Mouse (Mus musculus) embryonic facial prominence, embryonic 15.5 days (tissue): Measurements from ENCODE around the gene Olfr102. TPM values are rescaled to one million over a fixed set of nuclear protein-coding genes. Genes with fewer than 3 reads are reported as not detected.
A peak's percentile ranks its signal among the peaks of the same experiment; 100 is the strongest.

Source experiments
- ATAC-seq: fragments of 200-750 bp; cut with Nextera tagmentation; 2 replicates; pipeline ENCODE4 v1.8.0; 2017; ENCODE audit warnings: low read depth, moderate TSS enrichment; ENCODE audit not compliant: insufficient number of reproducible peaks, low FRiP score, low TSS enrichment
- H3K27ac ChIP-seq: fragments of 300-500 bp; sonication (generic); replicated peaks from 2 replicates; pipeline ENCODE4 v1.5.1; 2015; ENCODE audit warnings: mild to moderate bottlenecking, inconsistent platforms
- H3K27me3 ChIP-seq: fragments of 300-500 bp; sonication (generic); 2 replicates; pipeline ENCODE4 v1.6.1; 2015; ENCODE audit warnings: inconsistent platforms
- H3K36me3 ChIP-seq: fragments of 300-500 bp; sonication (generic); 2 replicates; pipeline ENCODE4 v1.6.1; 2015; ENCODE audit warnings: mild to moderate bottlenecking, inconsistent platforms
- H3K4me1 ChIP-seq: fragments of 300-500 bp; sonication (generic); 2 replicates; pipeline ENCODE4 v1.6.1; 2015; ENCODE audit warnings: inconsistent platforms
- H3K4me2 ChIP-seq: fragments of 300-500 bp; sonication (generic); replicated peaks from 2 replicates; pipeline ENCODE4 v1.6.1; 2015; ENCODE audit warnings: mild to moderate bottlenecking, inconsistent platforms
- H3K4me3 ChIP-seq: fragments of 300-500 bp; sonication (generic); replicated peaks from 2 replicates; pipeline ENCODE4 v1.5.1; 2015; ENCODE audit warnings: mild to moderate bottlenecking, inconsistent platforms
- H3K9ac ChIP-seq: fragments of 300-500 bp; sonication (generic); 2 replicates; pipeline ENCODE4 v1.6.1; 2015; ENCODE audit warnings: inconsistent platforms
- H3K9me3 ChIP-seq: fragments of 300-500 bp; sonication (generic); replicated peaks from 2 replicates; pipeline ENCODE4 v1.6.1; 2016; ENCODE audit warnings: inconsistent platforms
- WGBS: fragments of 180-500 bp; shearing (Covaris S2); methylation state at CpG from one replicate; pipeline ENCODE4 v1.1.7; 2015; 5-methylcytosine and 5-hydroxymethylcytosine counted together
- polyA plus RNA-seq: library from polyadenylated mRNA; unstranded; fragments of >200 nt; fragmentation: Nextera tagmentation; extraction: Ambion mirVana; gene quantifications from 2 replicates; pipeline ENCODE4 v1.2.1, GENCODE M21; 2015

The Olfr102 gene
- polyA plus RNA-seq: 0.15 and 0.21 TPM in 2 replicates

DNA sequence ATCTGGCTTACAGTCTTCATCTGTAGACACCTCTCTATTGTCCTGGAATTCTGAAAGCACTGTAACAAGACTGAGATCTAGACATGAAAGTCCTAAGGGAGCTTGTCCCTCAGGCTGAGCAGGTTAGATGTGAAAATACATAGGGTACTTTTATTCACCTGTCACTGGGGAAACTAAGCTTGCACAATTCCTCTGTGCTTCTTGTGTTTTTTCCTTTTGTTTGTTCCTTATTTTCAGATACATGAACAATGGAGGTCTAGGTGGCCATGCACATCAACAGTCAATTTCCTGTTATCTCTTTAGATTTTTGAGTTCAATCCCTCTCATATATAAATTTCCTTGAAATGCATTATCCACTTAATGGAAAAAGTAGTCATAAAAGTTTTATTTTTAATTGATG is at the start of gene Olfr102:
Gene Olfr102, minus strand, starts transcription at position 101 of the 400 bp plus-strand sequence.
- Histone ChIP-seq H3K36me3 (no peaks in the 10 kb centered on the region), H3K9me3 (no peaks in the 10 kb centered on the region), H3K9ac (no peak within 1 kb of the TSS), H3K4me3 (no peak within 1 kb of the TSS), H3K4me2 (no peak within 1 kb of the TSS), H3K4me1 (no peaks in the 10 kb centered on the region), H3K27me3 (no peaks in the 10 kb centered on the region), H3K27ac (no peak within 1 kb of the TSS)
- ATAC-seq: no peak

DNA sequence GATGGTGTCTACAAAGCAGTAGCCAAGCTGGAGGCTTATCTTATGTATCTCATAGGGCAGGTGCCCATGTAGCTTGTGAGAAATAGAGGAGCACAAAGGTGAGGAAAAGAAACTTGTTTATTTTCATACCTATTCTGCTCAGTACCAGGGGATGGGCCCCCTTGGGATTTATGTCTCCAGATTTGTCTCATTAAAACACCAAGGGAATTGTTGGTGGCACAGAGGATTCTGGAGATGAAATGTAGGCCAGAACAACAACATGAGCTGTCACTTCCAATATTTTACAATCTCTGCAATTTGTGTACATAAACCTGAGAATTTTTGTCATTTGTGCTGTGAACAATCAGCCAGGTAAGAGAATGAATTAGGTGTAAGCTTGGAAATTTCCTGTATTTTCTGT is 42.4 kb upstream of the Olfr102 start, which contains the start of gene Olfr104-ps:
Gene Olfr104-ps, plus strand, starts transcription at position 301 of the 400 bp plus-strand sequence.
- Histone ChIP-seq H3K27ac (no peak within 1 kb of the TSS), H3K4me3 (no peak within 1 kb of the TSS), H3K27me3 (no peaks in the 10 kb centered on the region), H3K4me2 (no peak within 1 kb of the TSS), H3K4me1 (no peaks in the 10 kb centered on the region), H3K36me3 (no peaks in the 10 kb centered on the region), H3K9ac (no peak within 1 kb of the TSS), H3K9me3 (no peaks in the 10 kb centered on the region)
- no peak for ATAC-seq

DNA sequence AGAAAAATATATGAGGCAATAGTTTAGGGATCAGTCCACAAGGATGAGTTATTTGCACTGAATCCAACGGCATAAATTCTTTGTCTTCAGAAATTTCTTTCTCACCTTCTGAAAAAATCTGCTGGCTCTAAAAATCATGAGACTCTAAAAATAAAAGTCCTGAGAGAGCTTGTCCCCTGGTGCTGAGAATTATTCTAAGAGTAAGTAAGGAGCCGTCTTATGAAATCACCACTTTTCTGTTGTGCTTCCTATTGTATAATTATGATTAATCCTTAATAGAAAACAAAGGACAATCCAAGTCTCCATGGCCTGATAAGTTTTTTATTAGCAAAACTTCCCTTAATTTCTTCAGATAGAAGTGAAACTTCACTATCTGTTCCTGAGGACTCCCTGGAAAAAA is 22.7 kb upstream of the Olfr102 start, which contains the start of gene Olfr103:
Gene Olfr103, minus strand, starts transcription at position 101 of the 400 bp plus-strand sequence.
- no peaks in the 10 kb centered on the region for H3K4me1 ChIP-seq
- no peak for ATAC-seq
- no peak within 1 kb of the TSS for H3K27ac ChIP-seq
- H3K4me3 ChIP-seq: no peak within 1 kb of the TSS
- H3K9me3 ChIP-seq: no peaks in the 10 kb centered on the region
- no peaks in the 10 kb centered on the region for H3K27me3 ChIP-seq
- no peak within 1 kb of the TSS for H3K9ac ChIP-seq
- H3K36me3 ChIP-seq: no peaks in the 10 kb centered on the region
- no peak within 1 kb of the TSS for H3K4me2 ChIP-seq
- 86% methylated on average over 2 of the region's 2 CpGs for WGBS

DNA sequence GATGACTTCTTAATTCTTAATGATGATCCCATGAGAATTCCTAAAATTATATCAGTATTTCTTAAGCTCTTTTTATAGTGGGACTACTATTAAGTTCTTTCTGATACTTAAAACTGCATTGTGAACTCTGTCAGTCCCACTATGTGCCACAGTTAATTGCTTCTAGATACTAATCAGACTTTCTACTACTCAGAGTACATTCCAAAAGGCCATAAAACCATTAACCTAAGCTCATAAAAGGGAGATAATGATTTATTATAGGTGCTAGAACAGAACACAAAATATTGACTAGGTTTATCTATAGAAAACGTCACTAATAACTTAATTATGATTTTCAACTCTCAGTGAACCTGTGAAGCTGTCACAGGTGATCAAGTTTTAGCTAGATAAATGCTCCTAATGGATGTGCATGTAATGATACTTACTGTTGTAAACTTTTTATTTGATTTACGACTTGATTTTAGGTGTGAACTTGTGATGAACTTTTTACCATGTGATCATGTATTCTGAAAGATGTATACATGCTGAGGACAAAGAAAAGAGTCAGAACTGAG is 6.6 kb downstream of the Olfr102 start:
- 45% methylated on average over 2 of the region's 2 CpGs for WGBS
- no peaks in the 10 kb centered on the region for H3K4me1 ChIP-seq
- H3K9ac ChIP-seq: no peak overlapping the region
- H3K27ac ChIP-seq: no peak overlapping the region
- H3K27me3 ChIP-seq: no peaks in the 10 kb centered on the region
- H3K36me3 ChIP-seq: no peaks in the 10 kb centered on the region
- H3K4me2 ChIP-seq: no peak overlapping the region
- no peaks in the 10 kb centered on the region for H3K9me3 ChIP-seq
- no peak for ATAC-seq
- no peak overlapping the region for H3K4me3 ChIP-seq

DNA sequence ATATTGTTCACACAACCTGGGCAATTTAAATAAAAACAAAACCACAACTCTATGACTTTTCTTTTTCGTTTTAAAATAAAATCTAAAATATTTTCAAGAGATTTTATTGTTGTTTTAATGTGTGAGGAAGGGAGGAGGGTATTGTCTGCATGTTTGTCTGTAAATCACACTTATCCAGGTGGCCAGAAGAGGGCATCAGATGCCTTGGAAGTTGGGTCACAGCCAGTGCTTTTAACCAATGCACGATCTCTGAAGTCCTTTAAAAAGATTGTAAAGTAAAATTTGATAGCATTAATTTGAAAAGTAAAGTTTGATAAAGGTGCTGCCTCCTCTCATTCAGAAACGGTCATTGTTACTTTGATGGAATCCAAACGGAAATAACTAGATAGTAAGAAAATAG is 8.4 kb downstream of the Olfr102 start:
- no peaks in the 10 kb centered on the region for H3K27me3 ChIP-seq
- ATAC-seq: no peak
- no peak overlapping the region for H3K27ac ChIP-seq
- H3K4me3 ChIP-seq: no peak overlapping the region
- no peak overlapping the region for H3K9ac ChIP-seq
- H3K4me1 ChIP-seq: no peaks in the 10 kb centered on the region
- no peaks in the 10 kb centered on the region for H3K36me3 ChIP-seq
- 43% methylated on average over 4 of the region's 4 CpGs for WGBS
- H3K4me2 ChIP-seq: no peak overlapping the region
- no peaks in the 10 kb centered on the region for H3K9me3 ChIP-seq

DNA sequence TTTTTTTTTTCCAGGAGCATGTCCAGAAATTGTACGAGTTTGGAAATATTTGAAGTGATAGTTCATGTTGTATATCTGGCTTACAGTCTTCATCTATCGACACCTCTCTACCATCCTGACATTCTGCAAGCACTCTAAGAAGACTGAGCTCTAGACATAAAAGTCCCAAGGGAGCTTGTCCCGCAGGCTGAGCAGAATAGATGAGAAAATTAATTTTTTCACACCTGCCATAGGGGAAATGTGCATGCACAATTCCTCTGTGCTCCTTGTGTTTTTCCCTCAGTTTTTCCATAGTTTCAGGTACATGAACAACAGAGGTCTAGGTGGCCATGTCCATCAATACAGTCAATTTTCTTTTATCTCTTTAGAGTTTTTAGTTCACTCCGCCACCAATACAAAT is 12.6 kb downstream of the Olfr102 start, which contains the start of gene Olfr101:
Gene Olfr101, minus strand, starts transcription at position 101 of the 400 bp plus-strand sequence.
- no peaks in the 10 kb centered on the region for H3K27me3 ChIP-seq
- no peaks in the 10 kb centered on the region for H3K4me1 ChIP-seq
- H3K36me3 ChIP-seq: no peaks in the 10 kb centered on the region
- ATAC-seq: no peak
- no peaks in the 10 kb centered on the region for H3K9me3 ChIP-seq
- no peak within 1 kb of the TSS for H3K9ac ChIP-seq
- H3K27ac ChIP-seq: no peak within 1 kb of the TSS
- H3K4me3 ChIP-seq: no peak within 1 kb of the TSS
- WGBS: 77% methylated on average over 4 of the region's 4 CpGs
- H3K4me2 ChIP-seq: no peak within 1 kb of the TSS

DNA sequence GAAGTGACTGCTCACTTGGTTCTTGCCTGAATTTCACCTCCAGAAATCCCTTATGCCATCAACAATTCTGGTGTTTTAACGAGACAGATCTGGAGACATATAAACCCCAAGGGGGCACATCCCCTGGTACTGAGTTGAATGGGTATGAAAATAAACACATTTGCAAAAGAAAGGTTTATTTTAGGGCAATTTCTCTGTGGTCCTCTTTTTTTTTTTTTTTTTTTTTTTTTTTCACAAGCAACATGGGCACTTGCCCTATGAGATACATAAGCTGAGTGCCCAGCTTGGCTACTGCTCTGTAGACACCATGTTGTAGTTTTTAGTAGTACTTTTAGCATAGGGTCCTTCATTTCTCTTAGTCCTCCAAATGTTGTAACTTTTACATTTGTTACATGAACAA is 33.5 kb downstream of the Olfr102 start, which contains the start of gene Olfr99:
Gene Olfr99, minus strand, starts transcription at position 101 of the 400 bp plus-strand sequence.
- Histone ChIP-seq H3K4me1 (no peaks in the 10 kb centered on the region), H3K27ac (no peak within 1 kb of the TSS), H3K36me3 (no peaks in the 10 kb centered on the region), H3K9me3 (no peaks in the 10 kb centered on the region), H3K27me3 (no peaks in the 10 kb centered on the region), H3K4me2 (no peak within 1 kb of the TSS), H3K4me3 (no peak within 1 kb of the TSS), H3K9ac (no peak within 1 kb of the TSS)
- no peak for ATAC-seq
- 66% methylated on average over 1 of the region's 1 CpGs for WGBS

DNA sequence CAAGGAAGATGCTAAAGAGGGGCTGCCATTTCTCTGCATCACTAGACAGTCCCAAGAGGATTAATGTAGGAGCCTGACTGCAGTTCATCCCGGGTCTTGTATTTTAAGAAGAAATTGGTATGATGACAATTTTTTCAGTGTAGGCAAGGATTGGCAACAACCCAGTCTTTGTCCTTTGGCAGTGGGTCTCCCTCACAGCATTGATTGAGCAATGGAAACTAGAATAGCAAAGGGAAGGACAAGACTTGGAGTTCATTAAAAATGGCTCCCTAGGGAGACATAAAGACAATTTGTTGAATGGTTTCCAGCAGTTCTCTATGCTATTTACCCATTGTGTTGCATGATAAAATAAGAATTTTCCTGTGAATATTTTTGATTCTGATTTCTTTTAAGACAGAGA is 36.5 kb downstream of the Olfr102 start:
- Histone ChIP-seq H3K4me3 (no peak overlapping the region), H3K4me1 (no peaks in the 10 kb centered on the region), H3K27me3 (no peaks in the 10 kb centered on the region), H3K27ac (no peak overlapping the region), H3K36me3 (no peaks in the 10 kb centered on the region), H3K4me2 (no peak overlapping the region), H3K9me3 (no peaks in the 10 kb centered on the region), H3K9ac (no peak overlapping the region)
- WGBS: 72% methylated on average over 1 of the region's 1 CpGs
- no peak for ATAC-seq

DNA sequence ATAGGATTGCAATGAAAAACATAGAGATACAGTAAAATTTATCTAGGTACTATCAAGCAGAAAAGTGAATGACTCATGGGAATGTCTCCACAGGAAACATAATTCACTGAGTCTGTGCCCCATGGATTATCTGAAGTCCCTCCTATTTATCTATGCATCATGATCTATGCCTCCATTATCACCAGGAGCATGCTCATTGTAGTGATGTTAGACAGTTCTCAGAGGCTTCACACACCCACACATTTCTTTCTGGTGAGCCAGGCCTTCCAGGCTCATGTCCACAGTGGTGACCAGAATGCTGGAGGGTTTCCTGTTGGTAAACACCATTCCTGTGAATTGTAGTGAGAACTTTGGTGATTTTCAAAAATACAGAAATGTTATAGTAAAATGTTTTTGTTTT is 40.3 kb downstream of the Olfr102 start:
- Histone ChIP-seq H3K9ac (no peak overlapping the region), H3K4me3 (no peak overlapping the region), H3K36me3 (no peaks in the 10 kb centered on the region), H3K27ac (no peak overlapping the region), H3K4me2 (no peak overlapping the region), H3K9me3 (no peaks in the 10 kb centered on the region), H3K27me3 (no peaks in the 10 kb centered on the region), H3K4me1 (no peaks in the 10 kb centered on the region)
- no peak for ATAC-seq

DNA sequence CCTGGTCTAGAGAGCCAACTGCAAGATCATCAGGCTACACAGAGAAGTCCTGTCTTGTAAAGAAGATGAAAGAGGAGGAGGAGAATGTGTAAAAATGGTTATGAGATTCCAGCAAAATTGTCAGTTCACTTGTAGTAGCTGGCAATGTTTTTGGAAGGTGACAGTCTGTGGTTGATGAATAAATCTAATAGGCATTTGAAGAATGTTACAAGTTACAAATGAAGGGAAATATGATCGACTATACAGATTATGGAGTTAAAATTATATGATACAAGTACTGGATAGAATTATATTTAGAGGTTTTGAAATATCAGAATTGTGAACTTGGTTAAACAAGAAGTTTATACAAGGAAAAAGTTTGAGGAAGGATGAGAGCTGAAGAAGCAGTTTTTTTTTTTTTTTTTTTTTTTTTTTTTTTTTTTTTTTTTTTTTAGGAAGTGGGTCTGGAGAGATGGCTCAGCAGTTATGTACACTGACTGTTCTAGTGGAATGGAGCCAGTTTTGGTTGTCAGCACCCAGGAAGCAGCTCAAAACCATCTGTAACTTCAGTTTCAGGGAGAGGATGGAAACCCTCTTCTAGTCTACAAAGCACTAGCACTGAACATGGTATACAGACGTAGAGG is 41.1 kb downstream of the Olfr102 start:
- Histone ChIP-seq H3K9me3 (no peaks in the 10 kb centered on the region), H3K4me1 (no peaks in the 10 kb centered on the region), H3K4me3 (no peak overlapping the region), H3K27ac (no peak overlapping the region), H3K4me2 (no peak overlapping the region), H3K9ac (no peak overlapping the region), H3K27me3 (no peaks in the 10 kb centered on the region), H3K36me3 (no peaks in the 10 kb centered on the region)
- no peak for ATAC-seq
- 62% methylated on average over 2 of the region's 2 CpGs for WGBS

DNA sequence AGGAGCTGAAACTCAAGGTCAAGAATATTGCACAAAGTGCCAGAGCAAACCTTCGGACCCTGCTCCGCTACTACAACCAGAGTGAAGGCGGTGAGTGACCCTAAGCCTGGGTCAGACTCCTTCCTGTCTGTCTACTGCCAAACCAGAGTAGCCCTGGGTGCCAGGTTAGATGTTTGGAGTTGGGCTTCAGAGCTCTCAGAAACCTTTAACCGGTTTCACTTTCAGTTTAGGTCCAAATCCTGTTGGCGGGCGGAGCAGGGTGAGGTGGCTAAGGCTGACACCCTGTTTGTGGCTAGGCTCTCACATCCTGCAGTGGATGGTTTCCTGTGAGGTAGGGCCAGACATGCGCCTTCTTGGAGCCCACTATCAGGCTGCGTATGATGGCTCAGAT is 46.2 kb downstream of the Olfr102 start:
- no peaks in the 10 kb centered on the region for H3K27me3 ChIP-seq
- no peaks in the 10 kb centered on the region for H3K36me3 ChIP-seq
- 60% methylated on average over 8 of the region's 8 CpGs for WGBS
- H3K9me3 ChIP-seq: no peaks in the 10 kb centered on the region
- ATAC-seq: 0 out of 2 replicates have a peak, but pooled peaks have one; percentile 60
- H3K4me3 ChIP-seq: peak overlapping the region; percentile 54
- no peak overlapping the region for H3K9ac ChIP-seq
- H3K4me1 ChIP-seq: 0 out of 2 replicates have a peak, but pooled peaks cover 5% of the 10 kb centered on the region
- no peak overlapping the region for H3K27ac ChIP-seq
- H3K4me2 ChIP-seq: peak overlapping the region; percentile 91
